Mouse (Mus musculus) hematopoietic stem cell, adult 5-6 weeks (primary cell): ENCODE results near the gene Snd1. TPM values are rescaled to one million over a fixed set of nuclear protein-coding genes. Genes with fewer than 3 reads are reported as not detected.

Experiments
- ATAC-seq, 2 experiments: fragments of 125-278 bp in 1 of 2; replicated peaks in 1 of 2; 2 replicates each; pipeline ENCODE4 v1.8.0; 2016 to 2017; ENCODE audit warnings: inconsistent platforms in 2 of 2, mild to moderate bottlenecking in 2 of 2, moderate number of reproducible peaks in 2 of 2, low read depth in 1 of 2, moderate TSS enrichment in 1 of 2; ENCODE audit not compliant: low FRiP score in 2 of 2, poor library complexity in 2 of 2, severe bottlenecking in 2 of 2, insufficient read depth in 1 of 2, low TSS enrichment in 1 of 2
- total RNA-seq: library from RNA; stranded (forward); fragments of 172-1452, 232-1000 nt; gene quantifications from 2 replicates; pipeline ENCODE4 v1.2.3, GENCODE M21; 2017

Gene Snd1
- 185 and 229 TPM in 2 replicates for total RNA-seq

- no peak for ATAC-seq
Observed at GRCm38 (mm10) chr6:28474839-28475238, at the start of gene Snd1. Gene Snd1, plus strand, starts transcription at chr6:28475139.

GRCm38 (mm10) chr6:28427096-28427839 is 47.7 kb upstream of the Snd1 start, which contains the start of gene Fscn3:
Gene Fscn3, plus strand, starts transcription at chr6:28427789.
- no peak for ATAC-seq

DNA sequence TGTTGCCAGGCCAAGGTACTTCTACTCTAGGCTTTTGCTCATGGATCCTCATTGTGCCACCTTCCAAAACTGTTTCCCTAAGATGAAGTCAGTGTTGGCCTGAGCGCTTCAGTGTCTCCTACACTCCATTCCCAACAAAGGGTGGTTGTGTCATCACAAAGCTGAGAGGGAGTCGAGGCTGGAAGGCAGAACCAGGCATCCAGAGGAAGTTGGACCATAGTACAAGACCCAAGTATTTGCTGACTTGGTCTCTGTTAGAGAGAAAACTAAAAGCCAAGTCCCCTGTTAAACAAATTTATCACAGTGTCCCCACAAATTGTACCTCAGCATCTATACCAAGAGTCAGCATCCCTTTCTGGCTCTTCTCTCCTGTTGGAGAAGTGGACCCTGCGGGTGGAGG is 46.6 kb upstream of the Snd1 start, which contains the start of gene Gcc1:
TSS of gene Gcc1 (minus strand) at position 101 of the 400 bp plus-strand sequence.
- no peak for ATAC-seq

DNA sequence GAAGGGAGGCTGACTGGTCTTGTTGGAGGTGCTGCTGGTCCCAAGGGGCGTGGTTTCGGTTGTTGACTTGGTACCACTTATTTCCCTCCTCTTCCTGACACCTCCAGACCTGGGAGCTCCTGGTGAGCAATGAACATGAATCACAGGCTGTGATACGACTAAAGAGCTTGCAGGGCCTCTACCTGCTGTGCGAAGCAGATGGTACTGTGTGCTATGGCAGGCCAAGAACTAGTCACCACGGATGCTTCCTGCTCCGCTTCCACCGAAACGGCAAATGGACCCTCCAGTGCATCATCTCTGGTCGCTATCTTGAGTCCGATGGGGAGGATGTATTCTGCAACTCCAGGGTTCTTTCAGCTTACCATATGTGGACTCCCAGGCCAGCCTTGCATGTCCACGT is 45.1 kb upstream of the Snd1 start:
- no peak for ATAC-seq

- no peak for ATAC-seq
Observed at GRCm38 (mm10) chr6:28430795-28431537, 44.0 kb upstream of the Snd1 start.

DNA sequence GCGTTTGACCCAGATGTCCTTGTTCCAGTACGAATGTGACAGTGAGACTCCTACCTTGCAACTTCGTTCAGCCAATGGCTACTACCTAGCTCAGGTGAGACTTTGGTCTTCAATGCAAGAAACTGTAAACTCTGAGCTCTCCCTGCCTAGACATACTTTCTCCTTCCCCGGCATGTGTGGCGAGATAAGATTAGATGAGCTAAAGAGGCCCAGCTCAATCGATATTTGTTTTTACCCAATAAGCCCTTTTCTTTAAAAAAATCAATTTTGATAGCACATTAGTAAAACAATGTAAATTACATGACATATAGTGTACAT is 43.4 kb upstream of the Snd1 start:
- ATAC-seq: no peak

- ATAC-seq: no peak
Observed at GRCm38 (mm10) chr6:28447937-28448336, 27.0 kb upstream of the Snd1 start.

GRCm38 (mm10) chr6:28449253-28449652 is 25.7 kb upstream of the Snd1 start, which contains the start of gene Pax4:
Gene Pax4, minus strand, starts transcription at chr6:28449353.
- ATAC-seq: no peak

DNA sequence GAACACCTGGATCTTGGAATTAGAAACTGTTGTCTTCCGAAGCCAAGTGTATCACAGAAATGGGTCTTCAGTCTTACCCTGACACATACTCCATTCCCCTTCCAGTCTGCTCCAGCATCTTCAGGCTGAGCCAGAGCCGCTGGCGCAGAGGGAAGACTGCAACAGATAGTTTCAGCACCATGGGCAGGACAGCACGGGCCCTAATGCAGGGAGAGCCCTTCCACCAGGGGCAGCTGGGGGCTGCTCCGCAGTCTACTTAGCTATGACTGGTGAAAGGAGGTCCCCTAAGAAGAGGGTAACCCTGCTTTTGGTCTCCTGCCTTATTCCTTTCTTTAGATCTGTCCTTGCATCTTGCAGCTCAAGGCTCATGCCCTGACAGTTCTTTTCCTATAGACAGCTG is 24.5 kb upstream of the Snd1 start:
- no peak for ATAC-seq

- ATAC-seq: no peak
Observed at GRCm38 (mm10) chr6:28450977-28451376, 24.0 kb upstream of the Snd1 start.

GRCm38 (mm10) chr6:28459221-28459668 is 15.7 kb upstream of the Snd1 start:
- ATAC-seq: no peak; a peak in 1 of 4 replicates

- peak; percentile 53 to 84; a peak in 3 of 4 replicates for ATAC-seq
Observed at GRCm38 (mm10) chr6:28460534-28460933, 14.4 kb upstream of the Snd1 start.

DNA sequence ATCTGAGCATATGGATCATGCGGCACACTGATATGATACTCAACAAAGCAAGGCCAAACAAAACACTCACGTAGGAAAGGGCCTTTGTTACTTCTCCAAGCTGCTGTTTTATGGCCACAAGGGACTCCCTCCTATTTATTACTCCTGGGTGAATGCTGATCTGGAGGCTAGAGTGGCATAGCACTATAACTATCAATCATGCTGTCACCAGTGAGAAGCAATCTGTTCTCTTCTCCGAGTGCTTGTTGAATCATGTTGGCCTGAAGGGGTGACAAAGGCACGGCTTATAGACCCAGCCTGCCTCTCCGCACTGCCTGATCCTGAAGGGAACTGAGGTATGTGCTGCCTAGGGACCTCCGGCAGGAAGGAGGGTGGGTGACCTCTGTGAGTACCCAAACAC is 10.3 kb upstream of the Snd1 start:
- no peak for ATAC-seq

DNA sequence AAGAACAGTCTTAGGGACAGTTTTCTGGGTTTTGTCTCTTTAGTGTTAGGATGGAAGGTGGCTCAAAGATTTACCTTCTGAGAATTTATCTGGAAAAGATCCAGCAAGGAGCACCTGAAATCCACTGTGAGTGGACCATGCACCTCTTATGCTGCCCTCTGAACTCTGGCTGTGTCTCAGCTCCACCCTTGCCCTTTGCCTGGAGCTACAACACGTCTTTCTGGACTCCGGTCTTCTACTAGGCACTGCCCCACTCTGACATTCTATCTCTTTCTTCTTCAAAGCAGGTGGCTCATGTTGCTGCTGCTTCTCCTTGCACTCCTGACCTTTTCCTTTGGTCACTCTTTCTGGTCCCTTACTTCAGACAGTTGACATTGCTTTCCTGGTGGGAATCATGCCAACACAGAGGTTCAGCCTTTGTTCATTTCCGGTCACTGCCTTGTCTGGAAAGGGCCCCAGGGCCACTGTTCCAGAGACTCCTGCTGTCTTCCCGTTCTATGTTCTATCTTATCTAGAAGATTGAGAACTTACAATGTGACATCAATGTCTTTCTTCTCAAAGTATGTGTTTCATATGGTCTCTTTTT is 4.8 kb upstream of the Snd1 start:
- no peak for ATAC-seq

GRCm38 (mm10) chr6:28470621-28471020 is 4.3 kb upstream of the Snd1 start:
- no peak for ATAC-seq

GRCm38 (mm10) chr6:28471284-28472035 is 3.5 kb upstream of the Snd1 start:
- no peak for ATAC-seq

DNA sequence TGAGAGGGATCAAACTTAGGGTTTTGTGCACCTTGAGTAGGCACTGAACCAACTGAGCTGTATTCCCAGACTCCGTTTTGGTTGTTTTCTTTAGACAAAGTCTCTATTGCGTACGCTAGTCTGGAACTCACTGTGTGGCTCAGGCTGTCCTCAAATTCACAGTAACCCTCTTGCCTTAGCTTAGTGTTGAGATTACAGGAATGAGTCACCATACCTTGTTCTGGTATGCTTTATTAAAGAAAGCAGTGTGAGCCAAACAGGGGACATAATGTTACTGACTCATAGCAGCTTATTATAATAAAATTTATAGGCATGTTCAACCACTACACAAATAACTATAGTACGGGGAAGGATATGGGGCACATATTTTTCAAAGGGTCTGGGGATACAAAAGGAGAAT is 728 bp upstream of the Snd1 start:
- ATAC-seq: no peak
